Mouse (Mus musculus): ENCODE results near the gene Mylk. TPM values are rescaled to one million over a fixed set of nuclear protein-coding genes. Genes with fewer than 3 reads are reported as not detected.

Mylk gene
- polyA plus RNA-seq, 1 experiment from 2014 or later, result 3.9 TPM

DNA sequence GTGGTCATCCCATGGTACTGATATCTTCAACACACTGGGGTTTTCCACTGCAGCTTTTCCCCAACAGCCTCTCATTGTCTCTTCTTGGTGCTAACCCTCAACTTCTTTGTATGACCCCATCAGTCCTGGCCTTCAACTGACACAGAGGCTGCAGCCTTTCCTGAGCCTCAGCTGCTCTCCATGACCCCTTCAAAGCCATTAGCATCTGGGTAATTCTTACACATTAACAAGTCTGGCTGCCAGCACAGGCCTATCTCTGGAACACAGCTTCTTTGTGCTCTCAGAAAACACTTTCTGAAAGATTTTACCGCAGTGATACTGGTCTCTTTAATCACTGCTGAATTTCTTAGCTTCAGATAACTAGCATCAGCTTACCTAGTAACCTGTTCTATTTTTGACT, 295.1 kb downstream of the Mylk start:
- H3K4me2 ChIP-seq (ENCODE audit: low read depth), result no peak overlapping the region
- no peak overlapping the region for H3K9ac ChIP-seq (ENCODE audit: low read length)
- 64% methylated on average over 1 of the region's 1 CpGs for WGBS
- no peak for ATAC-seq (ENCODE audit: insufficient read depth, low FRiP score, low TSS enrichment)
- DNase-seq (ENCODE audit: low spot score), result no peak
- no peaks in the 10 kb centered on the region for H3K36me3 ChIP-seq (ENCODE audit: control insufficient read depth, insufficient read depth, low read length)
- no peaks in the 10 kb centered on the region for H3K9me3 ChIP-seq (ENCODE audit: control insufficient read depth, low read length)
- H3K27ac ChIP-seq (ENCODE audit: low read depth, low read length), result 0 out of 2 replicates have a peak overlapping the region, but pooled peaks have one; percentile 46
- H3K27me3 ChIP-seq (ENCODE audit: control insufficient read depth, insufficient read depth, low read length), result no peaks in the 10 kb centered on the region
- H3K4me3 ChIP-seq (ENCODE audit: low read depth, low read length), result no peak overlapping the region
- peaks cover 9% of the 10 kb centered on the region for H3K4me1 ChIP-seq (ENCODE audit: control insufficient read depth, insufficient read depth, low read length)

DNA sequence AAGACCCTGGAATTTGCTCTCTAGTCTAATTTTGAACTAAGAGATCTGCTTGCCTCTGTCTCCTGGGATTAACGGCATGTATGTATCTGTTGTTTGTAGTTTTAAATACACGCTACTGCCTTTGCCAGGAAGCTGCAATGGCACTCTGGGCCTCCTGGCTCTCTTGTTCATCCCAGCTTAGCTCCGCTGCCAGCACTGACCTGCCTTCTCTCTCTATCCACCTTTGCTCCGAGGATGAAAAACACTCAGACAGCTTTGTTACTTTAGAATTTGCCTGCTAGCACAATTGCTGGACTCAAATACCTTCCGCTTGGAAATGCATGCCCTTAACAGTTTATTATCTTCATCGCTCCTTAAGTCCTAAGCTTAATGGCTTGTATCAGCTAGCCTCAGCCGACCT, 296.0 kb downstream of the Mylk start:
- Histone ChIP-seq H3K4me3 (ENCODE audit: low read depth, low read length) (no peak overlapping the region), H3K9me3 (ENCODE audit: control insufficient read depth, low read length) (no peaks in the 10 kb centered on the region), H3K36me3 (ENCODE audit: control insufficient read depth, insufficient read depth, low read length) (no peaks in the 10 kb centered on the region), H3K9ac (ENCODE audit: low read length) (no peak overlapping the region), H3K4me1 (ENCODE audit: control insufficient read depth, insufficient read depth, low read length) (peaks cover 9% of the 10 kb centered on the region), H3K27me3 (ENCODE audit: control insufficient read depth, insufficient read depth, low read length) (no peaks in the 10 kb centered on the region), H3K27ac (ENCODE audit: low read depth, low read length) (no peak overlapping the region), H3K4me2 (ENCODE audit: low read depth) (no peak overlapping the region)
- ATAC-seq (ENCODE audit: insufficient read depth, low FRiP score, low TSS enrichment) (no peak), DNase-seq (ENCODE audit: low spot score) (no peak)
- 90% methylated on average over 7 of the region's 7 CpGs for WGBS

DNA sequence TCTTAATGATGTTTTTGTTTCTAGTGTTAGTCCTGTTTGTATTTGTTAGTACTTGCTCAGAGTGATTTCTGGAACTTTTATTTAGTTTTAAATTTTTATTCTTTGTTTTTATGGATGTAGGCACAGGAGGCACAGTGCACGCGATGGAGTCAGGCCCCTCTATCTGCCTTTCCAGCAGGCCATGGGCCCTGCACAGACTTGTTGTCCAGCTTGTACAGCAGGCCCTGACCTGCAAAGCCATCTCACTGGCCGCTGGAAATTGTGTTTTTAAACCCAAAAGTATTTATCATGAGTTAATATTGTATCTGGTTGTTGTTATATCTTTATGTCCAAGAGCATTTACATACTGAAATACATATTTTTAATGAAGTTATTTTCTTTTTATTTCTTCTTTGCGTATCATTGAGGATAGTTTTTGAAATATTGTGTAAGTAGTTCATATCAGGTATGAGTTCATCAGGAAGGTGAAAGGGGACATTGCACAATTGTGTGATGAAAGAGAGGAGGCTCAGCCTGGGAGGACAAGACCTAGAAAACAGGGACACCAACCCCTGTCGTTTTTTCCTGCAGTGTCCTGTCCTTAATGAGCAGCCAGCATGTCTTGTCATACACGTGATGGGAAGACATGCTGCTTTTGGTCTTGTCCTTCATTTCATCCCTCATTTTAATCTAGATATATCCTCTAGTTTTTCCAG, 301.2 kb downstream of the Mylk start:
- Histone ChIP-seq H3K27ac (ENCODE audit: low read depth, low read length) (no peak overlapping the region), H3K4me3 (ENCODE audit: low read depth, low read length) (no peak overlapping the region), H3K27me3 (ENCODE audit: control insufficient read depth, insufficient read depth, low read length) (no peaks in the 10 kb centered on the region), H3K9me3 (ENCODE audit: control insufficient read depth, low read length) (no peaks in the 10 kb centered on the region), H3K36me3 (ENCODE audit: control insufficient read depth, insufficient read depth, low read length) (no peaks in the 10 kb centered on the region), H3K4me1 (ENCODE audit: control insufficient read depth, insufficient read depth, low read length) (0 out of 2 replicates have a peak, but pooled peaks cover 2% of the 10 kb centered on the region), H3K4me2 (ENCODE audit: low read depth) (no peak overlapping the region), H3K9ac (ENCODE audit: low read length) (no peak overlapping the region)
- WGBS, result 88% methylated on average over 6 of the region's 6 CpGs
- ATAC-seq (ENCODE audit: insufficient read depth, low FRiP score, low TSS enrichment), result no peak
- DNase-seq (ENCODE audit: low spot score), result no peak

DNA sequence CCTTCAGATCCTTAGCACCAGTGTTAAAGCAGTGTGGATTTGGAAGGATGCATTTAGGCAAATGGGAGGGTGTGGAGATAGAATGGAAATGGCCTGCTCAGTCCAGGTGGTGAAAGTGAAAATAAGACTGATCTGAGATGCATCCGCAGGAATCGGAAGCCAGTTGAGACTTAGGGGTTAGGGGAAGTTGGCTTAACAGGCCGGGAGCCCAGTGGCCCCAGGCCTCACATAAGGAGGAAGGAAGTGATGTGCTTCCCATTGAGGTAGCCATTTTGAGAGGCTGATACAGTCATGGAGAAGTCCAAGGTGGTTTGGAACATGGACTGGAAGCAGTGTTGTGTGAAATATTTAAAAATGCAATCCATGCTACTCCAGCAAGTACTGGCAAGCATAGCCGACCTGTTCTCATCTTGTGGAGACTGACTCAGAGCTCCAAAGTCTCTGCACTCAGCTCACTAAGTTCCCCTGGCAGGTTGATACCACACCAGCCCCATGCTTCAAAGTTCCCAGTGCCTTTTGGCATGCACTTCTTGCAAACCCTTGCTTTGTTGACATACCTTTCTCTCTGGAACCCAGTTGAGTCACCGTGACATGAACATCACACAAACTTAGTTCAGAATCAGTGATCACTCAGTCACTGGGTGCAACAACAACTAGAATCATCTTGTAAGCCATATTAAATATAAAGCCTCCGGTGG, 302.4 kb downstream of the Mylk start:
- DNase-seq (ENCODE audit: low spot score) (no peak), ATAC-seq (ENCODE audit: insufficient read depth, low FRiP score, low TSS enrichment) (no peak)
- H3K4me3 ChIP-seq (ENCODE audit: low read depth, low read length), result no peak overlapping the region

DNA sequence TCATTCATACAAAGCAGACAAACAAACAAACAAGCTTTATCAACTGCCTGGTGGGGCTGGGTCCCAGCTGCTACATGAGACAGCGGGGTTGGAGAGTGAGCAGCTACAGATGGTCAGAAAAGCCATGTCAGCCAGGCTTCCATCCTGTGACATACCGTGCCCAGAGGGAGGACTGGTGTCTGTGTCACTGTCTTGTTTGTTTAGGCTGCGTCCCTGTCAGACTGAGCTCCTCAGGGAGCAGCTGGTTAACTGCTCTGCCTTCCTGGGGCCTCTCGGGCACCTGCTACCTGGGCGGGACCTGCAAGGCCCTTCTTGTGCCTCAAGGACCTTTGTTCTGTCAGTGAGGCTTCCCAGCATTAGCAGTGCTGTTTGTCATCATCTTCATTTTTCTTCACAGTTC, 306.1 kb downstream of the Mylk start:
- peak; percentile 20 for DNase-seq (ENCODE audit: low spot score)
- Histone ChIP-seq H3K9me3 (ENCODE audit: control insufficient read depth, low read length) (no peaks in the 10 kb centered on the region), H3K4me2 (ENCODE audit: low read depth) (no peak overlapping the region), H3K4me3 (ENCODE audit: low read depth, low read length) (no peak overlapping the region), H3K27ac (ENCODE audit: low read depth, low read length) (no peak overlapping the region), H3K27me3 (ENCODE audit: control insufficient read depth, insufficient read depth, low read length) (no peaks in the 10 kb centered on the region), H3K4me1 (ENCODE audit: control insufficient read depth, insufficient read depth, low read length) (0 out of 2 replicates have a peak, but pooled peaks cover 2% of the 10 kb centered on the region), H3K36me3 (ENCODE audit: control insufficient read depth, insufficient read depth, low read length) (no peaks in the 10 kb centered on the region), H3K9ac (ENCODE audit: low read length) (no peak overlapping the region)
- ATAC-seq (ENCODE audit: insufficient read depth, low FRiP score, low TSS enrichment), result no peak
- 47% methylated on average over 5 of the region's 5 CpGs for WGBS

More for the DNA sequence above, 302.4 kb downstream of the Mylk start:
- 91% methylated on average over 6 of the region's 6 CpGs for WGBS
- 0 out of 2 replicates have a peak, but pooled peaks cover 2% of the 10 kb centered on the region for H3K4me1 ChIP-seq (ENCODE audit: control insufficient read depth, insufficient read depth, low read length)
- H3K9ac ChIP-seq (ENCODE audit: low read length), result no peak overlapping the region
- no peaks in the 10 kb centered on the region for H3K9me3 ChIP-seq (ENCODE audit: control insufficient read depth, low read length)
- H3K27ac ChIP-seq (ENCODE audit: low read depth, low read length), result no peak overlapping the region
- H3K27me3 ChIP-seq (ENCODE audit: control insufficient read depth, insufficient read depth, low read length), result no peaks in the 10 kb centered on the region
- no peak overlapping the region for H3K4me2 ChIP-seq (ENCODE audit: low read depth)
- H3K36me3 ChIP-seq (ENCODE audit: control insufficient read depth, insufficient read depth, low read length), result no peaks in the 10 kb centered on the region

Other genes with a start within 250 kb of the Mylk start
- 17.3 and 17.6 TPM in 2 replicates for gene Kalrn, start 171.7 kb upstream of the Mylk start, polyA plus RNA-seq (2014; fragmentation: Nextera tagmentation; extraction: Ambion mirVana)
- gene Ropn1, start 95.3 kb upstream of the Mylk start, polyA plus RNA-seq (2014; fragmentation: Nextera tagmentation; extraction: Ambion mirVana), result not detected in 2 replicates
- 10.3 and 11.8 TPM in 2 replicates for gene Ccdc14, start 54.6 kb upstream of the Mylk start, polyA plus RNA-seq (2014; fragmentation: Nextera tagmentation; extraction: Ambion mirVana)

Measured in neural tube, embryonic 11.5 days (tissue).